Mouse (Mus musculus) mouse embryonic stem cell (cell line): ENCODE data around the gene Gpatch1.

Source experiments
- in situ Hi-C, 2 experiments: fragments of 300-500 bp; cut with MboI; formaldehyde crosslinking; loops; 1 replicate in 1 of 2; 3 replicates in 1 of 2; pipeline ENCODE4 v1.14.3; 2019 to 2020; ENCODE audit warnings: low sequenced_read_pairs in 2 of 2, low pct_unique_long_range_greater_than_20kb in 1 of 2, mixed read lengths in 1 of 2; ENCODE audit not compliant: unreplicated experiment in 1 of 2

The Gpatch1 gene

GRCm38 (mm10) chr7:35317729-35318609 is at the start of gene Gpatch1:
Gene Gpatch1, minus strand, starts transcription at chr7:35318440.
- in situ Hi-C loops: no loop called here

- in situ Hi-C loops: no loop called here
These were observed 47.1 kb upstream of the Gpatch1 start for GRCm38 (mm10) chr7:35365161-35365910.

GRCm38 (mm10) chr7:35362868-35363267 is 44.6 kb upstream of the Gpatch1 start:
- in situ Hi-C loops: no loop called here

GRCm38 (mm10) chr7:35362253-35362652 is 44.0 kb upstream of the Gpatch1 start:
- in situ Hi-C loops: no loop called here

GRCm38 (mm10) chr7:35357621-35358020 is 39.4 kb upstream of the Gpatch1 start:
- in situ Hi-C loops: no loop called here

GRCm38 (mm10) chr7:35355303-35355872 is 37.1 kb upstream of the Gpatch1 start:
- in situ Hi-C loops: no loop called here

- in situ Hi-C loops: no loop called here
These were observed 35.1 kb upstream of the Gpatch1 start for GRCm38 (mm10) chr7:35353306-35353705.

- in situ Hi-C loops: no loop called here
These were observed 32.9 kb upstream of the Gpatch1 start for GRCm38 (mm10) chr7:35351155-35351554.

GRCm38 (mm10) chr7:35349886-35350684 is 31.8 kb upstream of the Gpatch1 start:
- in situ Hi-C loops: no loop called here

- in situ Hi-C loops: no loop called here
These were observed 30.8 kb upstream of the Gpatch1 start for GRCm38 (mm10) chr7:35349022-35349421.

- in situ Hi-C loops: no loop called here
These were observed 29.9 kb upstream of the Gpatch1 start for GRCm38 (mm10) chr7:35347918-35348700.

GRCm38 (mm10) chr7:35344785-35345330 is 26.6 kb upstream of the Gpatch1 start:
- in situ Hi-C loops: no loop called here

GRCm38 (mm10) chr7:35342498-35342897 is 24.3 kb upstream of the Gpatch1 start:
- in situ Hi-C loops: no loop called here

- in situ Hi-C loops: no loop called here
These were observed 23.0 kb upstream of the Gpatch1 start for GRCm38 (mm10) chr7:35341282-35341681.

GRCm38 (mm10) chr7:35340196-35340595 is 22.0 kb upstream of the Gpatch1 start:
- in situ Hi-C loops: no loop called here

- in situ Hi-C loops: no loop called here
These were observed 16.6 kb upstream of the Gpatch1 start for GRCm38 (mm10) chr7:35334527-35335452.
